Comparison of ENCODE assay signal across 9 mouse cellular contexts in genomic region chr16:90692704-90693385, GRCm38 (mm10). TPM values are rescaled to one million over a fixed set of nuclear protein-coding genes. Genes with fewer than 3 reads are reported as not detected.
DNase-seq lines count a peak whose midpoint lies in the region; ATAC-seq and TF ChIP-seq lines count a peak whose summit lies in the region.
"Had no signal": no experiment of that assay in that cellular context is flagged by ENCODE, and none has a peak within 500 bp of the region (broad histone marks: within the 10 kb centered on the region; RNA-seq: fewer than 3 reads in every experiment).

No protein-coding gene starts in this region.

- H3K27ac ChIP-seq in hindbrain, embryonic 14.5 days: no peak overlapping the region
- no peak overlapping the region for H3K27ac ChIP-seq in hindbrain, embryonic 11.5 days (ENCODE audit: low read depth, low read length)

- TF ChIP-seq CTCF in brain, embryonic 14.5 days (IDR thresholded peaks at IDR 0.05; ENCODE audit: borderline replicate concordance, extremely low read depth, insufficient read depth, insufficient read length): no peak

- WGBS in hindbrain, embryonic 14.5 days: 55% methylated on average over 15 of the region's 15 CpGs
- 77% methylated on average over 15 of the region's 15 CpGs for WGBS in hindbrain, embryonic 11.5 days

- peak; percentile 64; the same call in 1 of the 2 replicates for ATAC-seq in hindbrain, embryonic 14.5 days (ENCODE audit: low FRiP score)
- ATAC-seq in hindbrain, embryonic 11.5 days (ENCODE audit: low FRiP score): no peak

- no peak for DNase-seq in hindbrain, embryonic 14.5 days (ENCODE audit: low spot score)
- DNase-seq in hindbrain, embryonic 11.5 days (ENCODE audit: low spot score): no peak
- DNase-seq in adipocyte (ENCODE audit: low spot score): peak; percentile 73
- DNase-seq in brain, embryonic 14.5 days (ENCODE audit: low read depth): peak; percentile 46
- DNase-seq in layer of hippocampus, postnatal 14 days (ENCODE audit: low spot score in 2 of 2): peak; percentile 54 to 85
- DNase-seq in urinary bladder, postnatal 14 days (ENCODE audit: low spot score): no peak
- no peak for DNase-seq in testis, postnatal 14 days (ENCODE audit: low spot score)
- DNase-seq: kidney, adult 2 months had no signal

- H3K4me3 ChIP-seq in hindbrain, embryonic 14.5 days (replicated peaks; ENCODE audit: low read length): no peak overlapping the region
- H3K4me3 ChIP-seq in hindbrain, embryonic 11.5 days (ENCODE audit: low read depth, low read length): no peak overlapping the region
- H3K4me3 ChIP-seq: erythroblast, embryonic 14.5 days had no signal

- no peak overlapping the region for H3K4me2 ChIP-seq in hindbrain, embryonic 14.5 days (replicated peaks)
- no peak overlapping the region for H3K4me2 ChIP-seq in hindbrain, embryonic 11.5 days (replicated peaks; ENCODE audit: low read depth, low read length)

- H3K9ac ChIP-seq in hindbrain, embryonic 14.5 days: no peak overlapping the region
- H3K9ac ChIP-seq in hindbrain, embryonic 11.5 days (ENCODE audit: low read depth, low read length): no peak overlapping the region

- H3K36me3 ChIP-seq in hindbrain, embryonic 14.5 days (replicated peaks; ENCODE audit: control insufficient read depth, insufficient read depth): no peaks in the 10 kb centered on the region
- no peaks in the 10 kb centered on the region for H3K36me3 ChIP-seq in hindbrain, embryonic 11.5 days (ENCODE audit: control insufficient read depth, insufficient read depth, low read length)

- no peaks in the 10 kb centered on the region for H3K27me3 ChIP-seq in hindbrain, embryonic 14.5 days (ENCODE audit: control insufficient read depth, insufficient read depth, low read length)
- no peaks in the 10 kb centered on the region for H3K27me3 ChIP-seq in hindbrain, embryonic 11.5 days (ENCODE audit: control insufficient read depth, insufficient read depth, low read length)

- no peaks in the 10 kb centered on the region for H3K9me3 ChIP-seq in hindbrain, embryonic 14.5 days (ENCODE audit: control insufficient read depth, low read length)
- no peaks in the 10 kb centered on the region for H3K9me3 ChIP-seq in hindbrain, embryonic 11.5 days (ENCODE audit: control insufficient read depth, low read length)

- TF ChIP-seq POLR2A in brain, embryonic 14.5 days (IDR thresholded peaks at IDR 0.05; ENCODE audit: borderline replicate concordance, extremely low read depth, insufficient read depth, insufficient read length, poor library complexity, severe bottlenecking): no peak

- H3K4me1 ChIP-seq in hindbrain, embryonic 14.5 days (replicated peaks; ENCODE audit: control insufficient read depth, insufficient read depth, low read length): 0 out of 2 replicates have a peak, but pooled peaks cover 3% of the 10 kb centered on the region
- H3K4me1 ChIP-seq in hindbrain, embryonic 11.5 days (replicated peaks; ENCODE audit: control insufficient read depth, insufficient read depth, low read length): no peaks in the 10 kb centered on the region

RNA-seq across cellular contexts. Expression of gene Mis18a, which starts 34.4 kb away (rescaled TPM):
- polyA plus RNA-seq in hindbrain, embryonic 14.5 days (2014; fragmentation: Nextera tagmentation; extraction: Ambion mirVana): 25.8 and 29.9 TPM in 2 replicates
- polyA plus RNA-seq in hindbrain, embryonic 11.5 days (2014; fragmentation: Nextera tagmentation; extraction: Ambion mirVana): 78.8 and 82.9 TPM in 2 replicates
- polyA plus RNA-seq in brain, embryonic 14.5 days (2012; rRNA removed): 25.8 and 42.3 TPM in 2 replicates
- 1 to 10 TPM; 7.9 to 9.2 TPM for total RNA-seq in layer of hippocampus, postnatal 14 days (2021)

RNA-seq across cellular contexts. Expression of gene Mrap, which starts 45.2 kb away (rescaled TPM):
- 0.20 TPM in 1 of 2 replicates, not detected in the other for polyA plus RNA-seq in hindbrain, embryonic 14.5 days (2014; fragmentation: Nextera tagmentation; extraction: Ambion mirVana)
- polyA plus RNA-seq in hindbrain, embryonic 11.5 days (2014; fragmentation: Nextera tagmentation; extraction: Ambion mirVana): 0.43 and 0.49 TPM in 2 replicates
- 0.09 and 0.15 TPM in 2 replicates for polyA plus RNA-seq in brain, embryonic 14.5 days (2012; rRNA removed)
- total RNA-seq in layer of hippocampus, postnatal 14 days (2021): 1 to 10 TPM in 1 of 2 experiments, under 1 TPM in 1; 0.67 to 1.1 TPM

Comparison
In these comparisons a context has a peak if more than half of its experiments do, and no peak if none do; other contexts are left out.
1. DNase-seq: peak in adipocyte (single experiment), brain, embryonic 14.5 days (single experiment) and layer of hippocampus, postnatal 14 days (2 of 2); none in hindbrain, embryonic 14.5 days (single experiment), hindbrain, embryonic 11.5 days (single experiment), urinary bladder, postnatal 14 days (single experiment) and testis, postnatal 14 days (single experiment).